Mouse (Mus musculus): Measurements from ENCODE around the gene Sbno2.

The Sbno2 gene

DNA sequence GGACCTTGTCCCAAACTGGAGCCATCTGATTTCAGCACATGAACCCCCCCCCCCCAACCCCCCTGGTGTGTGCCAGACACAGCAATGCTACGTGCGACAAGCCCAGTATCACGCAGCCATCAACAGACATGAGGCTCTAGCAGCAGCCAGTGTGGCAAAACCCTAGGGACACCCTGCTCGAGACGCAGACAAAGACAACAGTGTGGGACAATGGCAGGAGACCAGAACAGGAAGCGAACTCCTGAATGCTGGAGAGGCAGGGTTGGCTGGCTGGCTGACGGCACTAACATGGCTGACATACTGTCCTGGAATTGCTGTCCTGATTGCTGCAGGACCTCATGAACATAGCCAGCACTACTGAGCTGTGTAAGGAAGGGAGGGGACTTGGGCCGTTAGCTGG is 70.2 kb downstream of the Sbno2 start:
- DNase-seq (ENCODE audit: low spot score) = no peak

GRCm38 (mm10) chr10:80033511-80034391 is 71.6 kb downstream of the Sbno2 start:
- DNase-seq (ENCODE audit: low spot score) = peak; percentile 55

DNA sequence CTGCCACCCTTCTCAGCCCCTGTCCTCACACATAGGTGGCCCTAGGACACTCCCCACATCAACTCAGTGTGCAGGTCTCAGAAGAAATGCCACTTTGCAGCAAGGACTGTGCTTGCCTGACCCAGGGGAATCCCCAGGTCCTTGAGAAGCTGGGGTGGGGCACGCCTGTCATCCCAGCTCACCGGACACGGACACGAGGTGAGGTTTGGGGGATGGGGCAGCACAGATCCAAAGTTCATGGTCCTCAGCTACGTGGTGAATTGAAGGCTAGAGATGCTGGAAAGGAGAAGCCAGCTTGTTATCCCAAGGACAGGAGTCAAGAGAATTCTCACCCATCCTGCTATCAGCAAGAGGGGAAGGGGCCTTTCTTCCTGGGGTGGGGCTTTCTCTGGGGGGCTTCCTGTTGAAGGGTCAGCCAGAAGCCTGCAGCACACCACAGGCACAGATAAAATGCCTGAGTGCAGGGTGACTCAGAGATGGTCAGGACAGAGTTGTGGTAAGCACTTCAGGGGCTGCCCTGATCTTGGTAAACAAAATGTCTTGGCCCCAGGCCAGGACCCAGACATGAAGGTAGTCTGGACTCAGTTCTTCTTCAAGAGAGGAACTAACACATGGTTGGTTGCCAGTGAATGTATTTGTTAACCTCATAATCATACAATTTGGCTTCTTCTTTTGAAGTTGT is 72.4 kb downstream of the Sbno2 start:
- DNase-seq (ENCODE audit: low spot score) = peak; percentile 73

DNA sequence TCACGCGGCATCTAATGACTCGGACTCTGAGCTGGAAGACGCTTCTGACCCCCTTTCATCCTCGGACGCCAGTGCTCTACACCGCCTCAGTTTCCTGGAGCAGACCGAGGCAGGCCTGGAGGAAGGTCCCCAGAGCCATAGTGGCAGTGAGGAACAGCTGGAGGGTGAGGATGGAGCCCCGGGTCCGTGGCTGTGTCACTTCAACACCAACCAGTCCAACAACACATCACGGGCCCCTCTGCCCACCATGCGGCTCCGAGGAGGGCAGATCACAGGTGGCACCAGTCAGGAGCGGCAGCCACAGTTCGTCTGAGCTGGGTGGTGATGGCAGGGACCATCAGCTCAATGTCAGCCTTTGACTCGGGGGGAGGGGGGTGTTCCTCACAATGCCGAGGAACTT is 74.6 kb downstream of the Sbno2 start:
- no peak for DNase-seq (ENCODE audit: low spot score)

GRCm38 (mm10) chr10:80030191-80030590 is 75.2 kb downstream of the Sbno2 start:
- DNase-seq (ENCODE audit: low spot score) = no peak

GRCm38 (mm10) chr10:80028521-80028846 is 76.9 kb downstream of the Sbno2 start:
- DNase-seq (ENCODE audit: low spot score) = no peak

DNA sequence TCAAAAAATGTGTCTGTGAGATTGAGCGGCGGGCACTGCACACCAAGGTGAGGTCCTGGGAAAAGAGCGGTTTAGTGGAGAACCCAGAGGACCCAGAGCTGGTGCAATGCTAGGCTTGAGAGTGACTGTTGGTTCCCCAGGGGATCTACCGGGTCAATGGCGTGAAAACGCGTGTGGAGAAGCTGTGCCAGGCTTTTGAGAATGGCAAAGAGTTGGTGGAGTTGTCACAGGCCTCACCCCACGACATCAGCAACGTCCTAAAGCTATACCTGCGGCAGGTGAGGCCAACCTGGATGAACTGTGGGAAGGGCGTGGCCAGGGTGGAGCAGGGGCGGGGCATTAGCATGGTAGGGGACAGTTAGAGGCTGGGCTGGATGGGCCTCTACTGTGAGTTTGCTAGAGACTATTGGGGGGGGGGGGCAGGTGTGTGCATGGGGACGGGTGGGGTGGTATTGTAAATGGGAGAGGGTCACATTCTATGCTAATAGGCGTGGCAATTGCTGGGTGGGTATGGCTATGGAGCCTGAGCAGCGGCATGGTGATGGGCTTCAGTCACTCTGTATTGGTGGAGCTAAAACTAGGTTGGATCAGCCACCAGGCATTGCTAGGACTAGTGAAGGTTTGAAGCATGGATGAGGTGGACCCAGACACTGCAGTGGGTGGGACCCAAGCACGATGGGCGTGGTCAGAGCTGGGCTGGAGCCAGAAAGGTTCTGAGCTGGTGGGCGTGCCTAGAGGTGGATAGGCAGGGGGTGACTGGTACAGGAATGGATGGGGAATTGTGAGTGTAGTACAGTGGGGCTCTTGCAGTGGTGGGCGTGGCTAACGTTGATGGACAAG is 77.5 kb downstream of the Sbno2 start:
- no peak for DNase-seq (ENCODE audit: low spot score)

GRCm38 (mm10) chr10:80025889-80026288 is 79.5 kb downstream of the Sbno2 start:
- DNase-seq (ENCODE audit: low spot score) = peak; percentile 75

- DNase-seq (ENCODE audit: low spot score) = no peak
Measured at GRCm38 (mm10) chr10:80025463-80025862, 79.9 kb downstream of the Sbno2 start.

- DNase-seq (ENCODE audit: low spot score) = no peak
Measured at GRCm38 (mm10) chr10:80025044-80025347, 80.4 kb downstream of the Sbno2 start.

GRCm38 (mm10) chr10:80024229-80025043 is 80.9 kb downstream of the Sbno2 start:
- DNase-seq (ENCODE audit: low spot score) = no peak

GRCm38 (mm10) chr10:80023758-80024157 is 81.6 kb downstream of the Sbno2 start:
- no peak for DNase-seq (ENCODE audit: low spot score)

DNA sequence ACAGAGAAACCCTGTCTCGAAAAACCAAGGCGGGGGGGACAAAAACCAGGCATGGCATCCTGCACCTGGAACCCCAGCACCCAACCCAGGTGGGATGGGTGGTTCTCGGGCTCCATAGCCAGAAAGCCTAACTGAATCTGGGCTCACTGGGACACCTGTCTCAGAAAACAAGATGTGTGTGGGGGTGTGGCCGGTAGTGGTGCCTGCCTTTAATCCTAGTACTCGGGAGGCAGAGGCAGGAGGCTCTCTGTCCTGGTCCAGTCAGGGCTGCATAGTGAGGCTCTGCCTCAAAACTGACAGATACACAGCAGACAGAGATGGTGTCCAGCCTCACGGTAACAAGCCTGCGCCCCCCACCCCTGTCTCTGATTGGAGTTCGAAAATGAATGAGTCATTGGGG is 82.6 kb downstream of the Sbno2 start:
- DNase-seq (ENCODE audit: low spot score) = no peak

- DNase-seq (ENCODE audit: low spot score) = no peak
Measured at GRCm38 (mm10) chr10:80022164-80022563, 83.2 kb downstream of the Sbno2 start.

DNA sequence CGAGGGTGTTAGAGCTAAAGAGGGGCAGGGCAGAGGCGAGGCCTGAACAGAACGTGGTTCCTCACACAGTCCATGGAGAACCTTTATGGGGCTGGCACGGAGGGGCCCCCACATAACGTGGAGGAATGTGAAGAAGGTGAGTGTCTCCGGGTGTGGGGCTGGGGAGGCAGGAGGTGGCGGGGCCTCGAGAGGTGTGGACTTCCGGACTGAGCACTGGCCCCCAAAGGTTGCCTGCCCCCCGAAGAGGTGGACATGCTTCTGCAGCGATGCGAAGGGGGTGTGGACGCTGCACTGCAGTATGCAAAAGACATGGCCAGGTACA is 84.1 kb downstream of the Sbno2 start:
- no peak for DNase-seq (ENCODE audit: low spot score)

- no peak for DNase-seq (ENCODE audit: low spot score)
Measured at GRCm38 (mm10) chr10:80020603-80021319, 84.6 kb downstream of the Sbno2 start.

DNA sequence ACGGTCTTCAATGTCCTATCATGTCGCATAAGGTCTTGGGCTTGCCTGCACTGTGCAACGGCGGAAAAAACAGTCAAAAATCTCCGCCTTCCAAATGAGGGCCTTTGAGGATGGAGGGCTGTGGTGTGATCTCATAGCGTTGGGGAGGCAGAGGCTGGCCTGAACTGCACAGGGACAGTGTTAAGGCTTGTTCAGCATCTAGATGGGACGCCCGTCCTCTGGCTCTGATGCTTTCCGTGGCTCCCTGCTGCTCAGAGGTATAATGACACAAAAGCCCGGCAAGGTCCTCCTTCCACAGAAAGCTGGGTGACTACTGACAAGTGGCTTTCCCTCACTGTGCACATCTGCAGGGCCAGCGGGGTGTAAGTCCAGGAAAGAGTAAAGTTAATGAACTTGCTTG is 85.2 kb downstream of the Sbno2 start:
- DNase-seq (ENCODE audit: low spot score) = no peak

- no peak for DNase-seq (ENCODE audit: low spot score)
Measured at GRCm38 (mm10) chr10:80019471-80020131, 85.8 kb downstream of the Sbno2 start.

DNA sequence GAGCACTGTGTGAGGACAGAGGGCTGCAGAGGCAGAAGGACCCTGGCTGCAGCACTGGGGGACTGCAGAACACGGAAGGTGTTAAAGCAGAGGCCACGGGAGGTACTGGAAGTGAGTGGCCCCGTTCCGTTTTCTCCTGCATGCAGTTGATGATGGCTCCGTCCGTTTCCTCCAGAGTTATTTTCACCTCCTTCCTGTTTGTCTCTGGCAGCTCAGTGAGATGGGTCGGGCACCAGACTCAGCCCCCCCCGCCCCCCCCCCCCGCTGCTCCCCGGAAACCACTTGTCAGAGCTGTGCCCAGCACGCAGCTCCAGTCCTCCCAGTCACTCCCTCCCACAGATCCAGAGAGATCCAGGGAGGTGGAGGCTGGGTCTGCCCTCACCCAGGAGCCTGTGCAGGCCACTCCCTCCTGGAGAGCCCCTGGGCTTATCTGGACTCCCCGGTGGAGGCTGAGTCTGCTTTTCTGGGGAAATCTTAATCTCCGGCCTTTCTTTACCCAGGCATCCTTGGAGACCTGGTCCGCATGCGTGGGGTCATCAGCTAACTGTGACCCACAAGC is 86.6 kb downstream of the Sbno2 start:
- no peak for DNase-seq (ENCODE audit: low spot score)

DNA sequence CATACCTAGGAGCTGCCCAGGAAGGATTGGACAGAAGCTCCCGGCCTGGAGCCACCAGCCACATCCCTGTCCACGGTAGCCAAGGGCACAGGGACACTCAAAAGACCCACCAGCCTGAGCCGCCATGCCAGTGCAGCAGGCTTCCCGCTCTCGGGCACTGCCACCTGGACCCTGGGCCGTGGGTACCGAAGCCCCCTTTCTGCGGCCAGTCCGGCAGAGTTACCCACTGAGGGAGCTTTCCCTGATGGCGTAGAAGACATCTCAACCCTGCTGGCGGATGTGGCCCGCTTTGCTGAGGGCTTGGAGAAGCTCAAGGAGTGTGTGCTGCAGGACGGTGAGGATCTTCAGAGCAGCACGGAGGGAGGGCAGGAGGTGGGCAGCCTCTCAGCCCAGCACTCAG is 87.6 kb downstream of the Sbno2 start:
- no peak for DNase-seq (ENCODE audit: low spot score)

GRCm38 (mm10) chr10:80017361-80017760 is 88.0 kb downstream of the Sbno2 start:
- DNase-seq (ENCODE audit: low spot score) = no peak

Data from testis, postnatal 10 days (tissue).